Mouse (Mus musculus): ENCODE measurements around the gene Nrtn.

- no peak for TF ChIP-seq POLR2A (IDR thresholded peaks at IDR 0.05; ENCODE audit: control insufficient read depth, extremely low read depth, insufficient read depth, low read length, poor library complexity)
- no peak for TF ChIP-seq CTCF (IDR thresholded peaks at IDR 0.05; ENCODE audit: borderline replicate concordance, control insufficient read depth, extremely low read depth, insufficient read depth, low read length, poor library complexity)
These were observed 42.0 kb downstream of the Nrtn start for GRCm38 (mm10) chr17:56715360-56715759.
